In genomic region chr11:77486798-77487197, GRCm38 (mm10) we compare ENCODE assay signal across 10 mouse cellular contexts. TPM values are rescaled to one million over a fixed set of nuclear protein-coding genes. Genes with fewer than 3 reads are reported as not detected.
A peak's percentile ranks its signal among the peaks of the same experiment; 100 is the strongest.
DNase-seq lines count a peak whose midpoint lies in the region; ATAC-seq and TF ChIP-seq lines count a peak whose summit lies in the region.
"Had no signal": no experiment of that assay in that cellular context is flagged by ENCODE, and none has a peak within 500 bp of the region (broad histone marks: within the 10 kb centered on the region; RNA-seq: fewer than 3 reads in every experiment).

No protein-coding gene starts in this region.

- DNase-seq in frontal cortex, postnatal 36 days (ENCODE audit: low spot score in 2 of 2) = no peak
- no peak for DNase-seq in lung, postnatal 0 days (ENCODE audit: low spot score)
- DNase-seq in lung, postnatal 25 days (ENCODE audit: low spot score) = no peak
- DNase-seq in right cerebral cortex, postnatal 14 days = no peak
- no peak for DNase-seq in heart, postnatal 25 days (ENCODE audit: low spot score)
- DNase-seq: kidney, postnatal 4 days had no signal

- peaks cover 21% of the 10 kb centered on the region for H3K4me1 ChIP-seq in lung, postnatal 0 days (ENCODE audit: insufficient read depth, low read depth, low read length)
- H3K4me1 ChIP-seq in hindbrain, embryonic 13.5 days (replicated peaks) = peaks cover 85% of the 10 kb centered on the region
- H3K4me1 ChIP-seq in neural tube, embryonic 14.5 days (ENCODE audit: control insufficient read depth, insufficient read depth, low read length) = peaks cover 63% of the 10 kb centered on the region

- TF ChIP-seq EP300 in lung, postnatal 0 days (IDR thresholded peaks at IDR 0.05) = no peak

- intact Hi-C loops in heart, postnatal 25 days (cut with DNase I) = no loop called here

- H3K36me3 ChIP-seq in lung, postnatal 0 days (ENCODE audit: insufficient read depth, low read length) = no peaks in the 10 kb centered on the region
- no peaks in the 10 kb centered on the region for H3K36me3 ChIP-seq in hindbrain, embryonic 13.5 days
- H3K36me3 ChIP-seq in neural tube, embryonic 14.5 days (ENCODE audit: control insufficient read depth, insufficient read depth, low read length) = no peaks in the 10 kb centered on the region

- WGBS in lung, postnatal 0 days = 42% methylated on average over 5 of the region's 5 CpGs
- WGBS in hindbrain, embryonic 13.5 days = 35% methylated on average over 5 of the region's 5 CpGs
- 30% methylated on average over 5 of the region's 5 CpGs for WGBS in neural tube, embryonic 14.5 days

- H3K4me3 ChIP-seq in lung, postnatal 0 days (ENCODE audit: low read depth, low read length) = no peak overlapping the region
- peak overlapping the region; percentile 96 for H3K4me3 ChIP-seq in hindbrain, embryonic 13.5 days
- peak overlapping the region; percentile 1; the same call in 1 of the 2 replicates for H3K4me3 ChIP-seq in neural tube, embryonic 14.5 days (ENCODE audit: low read depth, low read length)
- H3K4me3 ChIP-seq: erythroblast, embryonic 14.5 days had no signal

- no peaks in the 10 kb centered on the region for H3K27me3 ChIP-seq in lung, postnatal 0 days (replicated peaks; ENCODE audit: insufficient read depth, low read length)
- no peaks in the 10 kb centered on the region for H3K27me3 ChIP-seq in hindbrain, embryonic 13.5 days
- H3K27me3 ChIP-seq in neural tube, embryonic 14.5 days (ENCODE audit: control insufficient read depth, insufficient read depth, low read length) = no peaks in the 10 kb centered on the region

- H3K9me3 ChIP-seq in lung, postnatal 0 days (ENCODE audit: low read length) = no peaks in the 10 kb centered on the region
- no peaks in the 10 kb centered on the region for H3K9me3 ChIP-seq in hindbrain, embryonic 13.5 days
- H3K9me3 ChIP-seq in neural tube, embryonic 14.5 days (ENCODE audit: control insufficient read depth, low read length) = no peaks in the 10 kb centered on the region

- ATAC-seq in frontal cortex, adult (ENCODE audit: low TSS enrichment) = peak; percentile 18; the same call in 1 of the 2 replicates
- no peak for ATAC-seq in lung, postnatal 0 days
- no peak for ATAC-seq in hindbrain, embryonic 13.5 days (ENCODE audit: low FRiP score)
- ATAC-seq in neural tube, embryonic 14.5 days (ENCODE audit: low read depth) = no peak

- TF ChIP-seq CTCF in lung, postnatal 0 days (IDR thresholded peaks at IDR 0.05) = peak; percentile 23; the same call in 1 of the 2 replicates

- no peak overlapping the region for H3K9ac ChIP-seq in lung, postnatal 0 days (replicated peaks; ENCODE audit: low read depth)
- H3K9ac ChIP-seq in hindbrain, embryonic 13.5 days = peak overlapping the region; percentile 98
- peak overlapping the region; percentile 32; the same call in 1 of the 2 replicates for H3K9ac ChIP-seq in neural tube, embryonic 14.5 days (replicated peaks; ENCODE audit: low read depth, low read length)

- no peak overlapping the region for H3K4me2 ChIP-seq in lung, postnatal 0 days (replicated peaks; ENCODE audit: low read depth, low read length)
- peak overlapping the region; percentile 74 for H3K4me2 ChIP-seq in hindbrain, embryonic 13.5 days
- peak overlapping the region; percentile 71 for H3K4me2 ChIP-seq in neural tube, embryonic 14.5 days (ENCODE audit: low read depth, low read length)

- H3K27ac ChIP-seq in lung, postnatal 0 days (ENCODE audit: low read length) = no peak overlapping the region
- H3K27ac ChIP-seq in hindbrain, embryonic 13.5 days = peak overlapping the region; percentile 95
- H3K27ac ChIP-seq in neural tube, embryonic 14.5 days (ENCODE audit: low read depth, low read length) = peak overlapping the region; percentile 67

RNA-seq across cellular contexts. Expression of gene Ankrd13b, which starts 2.7 kb away (rescaled TPM):
- polyA plus RNA-seq in lung, postnatal 0 days (2015; fragmentation: Nextera tagmentation; extraction: Ambion mirVana) = 1.9 and 2.2 TPM in 2 replicates
- 29.4 and 31.0 TPM in 2 replicates for polyA plus RNA-seq in hindbrain, embryonic 13.5 days (2015; fragmentation: Nextera tagmentation; extraction: Ambion mirVana)
- polyA plus RNA-seq in neural tube, embryonic 14.5 days (2014; fragmentation: Nextera tagmentation; extraction: Ambion mirVana) = 38.2 and 47.7 TPM in 2 replicates
- total RNA-seq in heart, postnatal 25 days (2021) = 10 to 100 TPM; 10.7 to 11.7 TPM

RNA-seq across cellular contexts. Expression of gene Git1, which starts 6.6 kb away (rescaled TPM):
- 12.3 and 12.6 TPM in 2 replicates for polyA plus RNA-seq in lung, postnatal 0 days (2015; fragmentation: Nextera tagmentation; extraction: Ambion mirVana)
- 14.3 and 15.1 TPM in 2 replicates for polyA plus RNA-seq in hindbrain, embryonic 13.5 days (2015; fragmentation: Nextera tagmentation; extraction: Ambion mirVana)
- 20.3 and 21.6 TPM in 2 replicates for polyA plus RNA-seq in neural tube, embryonic 14.5 days (2014; fragmentation: Nextera tagmentation; extraction: Ambion mirVana)
- total RNA-seq in heart, postnatal 25 days (2021) = 10 to 100 TPM; 51.3 TPM

RNA-seq across cellular contexts. Expression of gene Coro6, which starts 24.6 kb away (rescaled TPM):
- 0.26 and 0.45 TPM in 2 replicates for polyA plus RNA-seq in lung, postnatal 0 days (2015; fragmentation: Nextera tagmentation; extraction: Ambion mirVana)
- 0.12 and 0.19 TPM in 2 replicates for polyA plus RNA-seq in hindbrain, embryonic 13.5 days (2015; fragmentation: Nextera tagmentation; extraction: Ambion mirVana)
- 0.27 and 0.83 TPM in 2 replicates for polyA plus RNA-seq in neural tube, embryonic 14.5 days (2014; fragmentation: Nextera tagmentation; extraction: Ambion mirVana)
- 100 to 1,000 TPM; 203 to 217 TPM for total RNA-seq in heart, postnatal 25 days (2021)
- polyA plus RNA-seq: erythroblast, embryonic 14.5 days had no signal

RNA-seq across cellular contexts. Expression of gene Abhd15, which starts 28.1 kb away (rescaled TPM):
- polyA plus RNA-seq in lung, postnatal 0 days (2015; fragmentation: Nextera tagmentation; extraction: Ambion mirVana) = 4.1 and 4.3 TPM in 2 replicates
- polyA plus RNA-seq in hindbrain, embryonic 13.5 days (2015; fragmentation: Nextera tagmentation; extraction: Ambion mirVana) = 1.9 and 3.3 TPM in 2 replicates
- 1.5 and 1.8 TPM in 2 replicates for polyA plus RNA-seq in neural tube, embryonic 14.5 days (2014; fragmentation: Nextera tagmentation; extraction: Ambion mirVana)
- 1 to 10 TPM; 1.9 to 2.0 TPM for total RNA-seq in heart, postnatal 25 days (2021)

RNA-seq across cellular contexts. Expression of gene Trp53i13, which starts 29.0 kb away (rescaled TPM):
- 27.4 and 32.9 TPM in 2 replicates for polyA plus RNA-seq in lung, postnatal 0 days (2015; fragmentation: Nextera tagmentation; extraction: Ambion mirVana)
- polyA plus RNA-seq in hindbrain, embryonic 13.5 days (2015; fragmentation: Nextera tagmentation; extraction: Ambion mirVana) = 14.9 and 15.5 TPM in 2 replicates
- polyA plus RNA-seq in neural tube, embryonic 14.5 days (2014; fragmentation: Nextera tagmentation; extraction: Ambion mirVana) = 10.6 and 12.8 TPM in 2 replicates
- total RNA-seq in heart, postnatal 25 days (2021) = 1 to 10 TPM; 8.4 to 9.6 TPM
